Mouse (Mus musculus) liver, embryonic 16.5 days (tissue): ENCODE measurements around the gene Hipk2. TPM values are rescaled to one million over a fixed set of nuclear protein-coding genes. Genes with fewer than 3 reads are reported as not detected.

Experiments used
- ATAC-seq: fragments of 200-750 bp; cut with Nextera tagmentation; 2 replicates; pipeline ENCODE4 v1.8.0; 2017; ENCODE audit warnings: low read depth, mild to moderate bottlenecking, moderate number of reproducible peaks, moderate library complexity
- H3K27ac ChIP-seq: fragments of 300-500 bp; sonication (generic); 2 replicates; pipeline ENCODE4 v1.5.1; 2014; ENCODE audit warnings: mild to moderate bottlenecking, low read length
- H3K27me3 ChIP-seq: fragments of 300-500 bp; sonication (generic); 2 replicates; pipeline ENCODE4 v1.6.1; 2014; ENCODE audit warnings: low read depth, low read length, mixed read lengths; ENCODE audit not compliant: control insufficient read depth, insufficient read depth
- H3K36me3 ChIP-seq: fragments of 300-500 bp; sonication (generic); 2 replicates; pipeline ENCODE4 v1.6.1; 2014; ENCODE audit warnings: mild to moderate bottlenecking; ENCODE audit not compliant: control insufficient read depth, insufficient read depth
- H3K4me1 ChIP-seq: fragments of 300-500 bp; sonication (generic); 2 replicates; pipeline ENCODE4 v1.6.1; 2014; ENCODE audit warnings: low read depth, low read length, mixed read lengths; ENCODE audit not compliant: control insufficient read depth
- H3K4me2 ChIP-seq: fragments of 300-500 bp; sonication (generic); 2 replicates; pipeline ENCODE4 v1.6.1; 2014; ENCODE audit warnings: low read depth, low read length, mixed read lengths
- H3K4me3 ChIP-seq: fragments of 300-500 bp; sonication (generic); 2 replicates; pipeline ENCODE4 v1.5.1; 2014; ENCODE audit warnings: low read depth, mild to moderate bottlenecking, low read length
- H3K9ac ChIP-seq: fragments of 300-500 bp; sonication (generic); 2 replicates; pipeline ENCODE4 v1.6.1; 2014; ENCODE audit warnings: low read depth, low read length
- H3K9me3 ChIP-seq: fragments of 300-500 bp; sonication (generic); replicated peaks from 2 replicates; pipeline ENCODE4 v1.6.1; 2016; ENCODE audit warnings: low read length; ENCODE audit not compliant: control insufficient read depth
- WGBS: fragments of 180-500 bp; shearing (Covaris S2); extraction: QIAGEN DNeasy Blood & Tissue Kit; methylation state at CpG from one replicate; pipeline ENCODE4 v1.1.7; 2014; ENCODE audit not compliant: insufficient replicate concordance; 5-methylcytosine and 5-hydroxymethylcytosine counted together
- polyA plus RNA-seq: library from polyadenylated mRNA; unstranded; fragments of >200 nt; fragmentation: Nextera tagmentation; extraction: Ambion mirVana; gene quantifications from 2 replicates; pipeline ENCODE4 v1.2.1, GENCODE M21; 2015

The Hipk2 gene
- polyA plus RNA-seq, 1 experiment from 2014 or later: 19.8 TPM

DNA sequence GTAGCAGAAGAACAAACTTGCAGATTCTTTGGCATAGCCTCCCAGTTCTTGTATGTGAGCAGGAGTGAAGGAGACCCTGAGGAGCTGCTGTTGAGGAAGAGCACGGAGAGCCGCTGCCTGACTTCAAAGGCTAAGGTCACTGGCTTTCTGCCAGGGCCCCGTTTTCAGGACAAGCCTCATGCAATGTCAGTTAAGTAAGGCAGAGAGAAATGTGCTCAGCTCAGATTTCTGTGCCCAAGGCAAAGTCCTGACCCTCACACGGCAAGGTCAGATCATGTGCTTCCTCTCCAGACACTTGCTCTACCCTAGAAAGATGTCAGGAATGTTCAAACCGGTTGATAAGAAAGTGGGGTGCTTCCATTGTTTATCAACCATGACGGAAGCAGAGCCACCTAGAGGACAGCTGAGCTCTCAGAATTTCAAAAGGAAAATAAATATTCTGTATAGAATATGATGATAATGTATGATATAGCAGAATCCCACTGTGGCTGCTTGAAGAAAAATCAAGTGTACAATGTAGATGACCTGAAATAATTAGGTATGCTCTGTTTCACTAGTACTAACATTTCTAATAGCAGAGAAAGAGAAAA lies 173.1 kb downstream of the Hipk2 start:
- no peak overlapping the region for H3K9ac ChIP-seq
- peaks cover 72% of the 10 kb centered on the region for H3K36me3 ChIP-seq
- no peaks in the 10 kb centered on the region for H3K27me3 ChIP-seq
- H3K9me3 ChIP-seq: no peaks in the 10 kb centered on the region
- no peak overlapping the region for H3K27ac ChIP-seq
- no peaks in the 10 kb centered on the region for H3K4me1 ChIP-seq
- WGBS: 62% methylated on average over 6 of the region's 6 CpGs
- H3K4me3 ChIP-seq: no peak overlapping the region
- ATAC-seq: no peak
- H3K4me2 ChIP-seq: no peak overlapping the region

DNA sequence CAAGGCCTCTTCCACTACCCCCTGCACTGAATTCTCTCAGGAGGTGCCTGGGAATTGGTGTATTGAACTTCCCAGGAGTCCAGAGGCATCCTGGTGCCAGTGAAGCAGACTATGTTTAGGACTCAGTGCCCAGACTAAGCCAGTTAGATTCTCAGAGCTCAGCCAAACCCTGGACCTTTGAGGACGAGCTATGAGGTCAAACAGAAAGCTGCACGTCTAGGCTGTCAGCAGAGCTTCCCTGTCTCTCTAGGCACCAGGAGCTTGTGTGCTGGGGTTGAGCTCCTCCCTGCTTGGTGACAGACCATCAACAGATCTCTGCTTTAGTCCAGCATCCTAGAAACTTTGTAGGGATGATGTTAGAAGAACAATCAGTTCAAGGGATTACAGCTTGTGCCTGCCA lies 174.5 kb downstream of the Hipk2 start:
- no peak overlapping the region for H3K4me2 ChIP-seq

DNA sequence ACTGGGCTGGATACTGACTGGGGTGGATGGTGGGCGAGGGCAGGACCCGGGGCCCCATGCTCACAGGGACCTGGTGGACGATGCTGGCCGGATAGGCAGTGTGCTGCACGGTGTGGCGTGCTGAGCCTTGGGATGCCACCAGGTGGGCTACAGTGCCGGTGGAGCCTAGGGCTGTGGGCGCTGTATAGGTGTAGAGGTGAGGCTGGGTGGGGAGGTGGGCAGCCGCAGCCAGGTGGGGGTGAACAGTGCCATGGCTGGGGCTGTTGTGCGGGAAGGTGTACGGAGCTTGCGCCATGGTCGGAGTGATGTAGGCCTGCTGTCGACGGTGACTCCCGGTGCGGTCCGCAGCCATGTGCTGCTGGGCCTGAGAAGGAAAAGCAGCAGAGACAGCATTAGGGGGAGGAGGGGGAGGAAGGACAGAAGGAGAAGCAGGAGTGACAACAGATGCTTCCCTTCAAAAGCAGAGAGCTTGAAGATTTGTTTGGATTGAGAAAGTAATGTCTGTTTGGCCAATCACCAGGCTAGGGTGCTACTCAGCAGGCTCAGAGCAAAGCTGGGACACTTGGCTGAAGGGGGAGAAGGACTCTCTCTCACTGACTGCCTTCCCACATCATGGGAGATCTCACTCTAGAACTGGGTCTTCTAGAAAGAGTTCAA lies 177.6 kb downstream of the Hipk2 start:
- WGBS: 96% methylated on average over 18 of the region's 18 CpGs
- no peak for ATAC-seq
- no peak overlapping the region for H3K27ac ChIP-seq

More for the DNA sequence above, 174.5 kb downstream of the Hipk2 start:
- 67% methylated on average over 2 of the region's 2 CpGs for WGBS
- Histone ChIP-seq H3K4me1 (no peaks in the 10 kb centered on the region), H3K9ac (no peak overlapping the region), H3K27me3 (no peaks in the 10 kb centered on the region), H3K9me3 (no peaks in the 10 kb centered on the region), H3K27ac (no peak overlapping the region), H3K36me3 (peaks cover 72% of the 10 kb centered on the region), H3K4me3 (no peak overlapping the region)
- ATAC-seq: no peak

DNA sequence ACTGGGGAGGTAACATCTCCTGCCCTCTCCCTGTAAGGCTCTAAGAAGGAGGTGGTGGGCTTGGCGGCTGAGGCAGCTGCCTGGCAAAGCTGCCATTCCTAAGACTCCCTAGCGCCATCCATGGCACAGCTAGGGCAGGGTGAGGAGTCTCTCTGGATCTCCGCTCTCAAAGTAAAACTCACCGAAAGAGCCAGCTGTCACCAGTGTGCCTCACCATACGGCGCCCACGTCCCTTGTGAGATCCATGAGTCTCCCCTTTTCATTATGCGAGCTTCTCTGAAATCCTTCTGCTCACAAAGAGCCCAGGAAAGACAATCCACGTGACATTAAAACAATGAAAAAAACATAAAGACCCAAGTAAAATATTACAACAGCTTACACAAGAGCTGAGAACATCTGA lies 179.4 kb downstream of the Hipk2 start:
- Histone ChIP-seq H3K4me3 (no peak overlapping the region), H3K4me2 (no peak overlapping the region), H3K27ac (no peak overlapping the region), H3K9me3 (no peaks in the 10 kb centered on the region), H3K27me3 (no peaks in the 10 kb centered on the region), H3K9ac (no peak overlapping the region), H3K36me3 (peaks cover 69% of the 10 kb centered on the region), H3K4me1 (no peaks in the 10 kb centered on the region)
- WGBS: 93% methylated on average over 9 of the region's 9 CpGs
- ATAC-seq: no peak

More for the DNA sequence above, 177.6 kb downstream of the Hipk2 start:
- Histone ChIP-seq H3K4me2 (no peak overlapping the region), H3K27me3 (no peaks in the 10 kb centered on the region), H3K4me1 (no peaks in the 10 kb centered on the region), H3K9me3 (no peaks in the 10 kb centered on the region), H3K36me3 (peaks cover 85% of the 10 kb centered on the region), H3K9ac (no peak overlapping the region), H3K4me3 (no peak overlapping the region)

DNA sequence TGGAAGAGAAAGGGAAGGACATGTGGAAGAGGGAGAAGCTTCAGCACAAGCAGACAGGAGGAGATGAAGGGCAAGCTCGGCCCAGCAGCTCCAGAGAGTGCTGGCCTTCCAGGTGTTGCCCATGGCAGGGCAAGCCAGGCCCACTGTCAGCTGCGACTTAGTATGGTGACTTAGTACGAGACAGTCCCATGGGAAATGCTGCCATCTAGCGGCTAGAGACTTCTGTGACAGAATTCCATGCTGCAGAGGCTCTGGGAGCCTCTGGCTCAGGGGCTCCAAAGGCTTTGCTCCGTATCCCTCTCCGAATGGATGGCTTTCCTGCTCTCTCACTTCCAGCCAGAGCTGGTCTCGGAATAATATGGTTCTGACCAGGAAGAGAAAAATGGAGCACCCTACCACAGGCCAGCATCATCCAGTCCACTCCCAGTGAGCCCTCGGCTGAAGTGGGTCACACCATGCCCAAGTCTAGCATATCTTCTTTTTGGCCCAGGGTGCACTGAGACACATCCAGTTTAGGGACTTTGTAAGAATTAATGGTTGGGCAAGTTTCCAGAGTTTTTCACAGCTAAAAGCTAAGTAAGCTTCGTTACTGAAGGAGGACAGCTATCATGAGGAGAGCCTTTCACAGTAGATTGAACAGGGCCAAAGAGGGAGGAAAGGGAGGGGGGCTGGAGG lies 180.4 kb downstream of the Hipk2 start:
- Histone ChIP-seq H3K4me3 (no peak overlapping the region), H3K4me2 (no peak overlapping the region), H3K36me3 (peaks cover 62% of the 10 kb centered on the region), H3K9me3 (no peaks in the 10 kb centered on the region), H3K27ac (no peak overlapping the region), H3K9ac (no peak overlapping the region), H3K27me3 (no peaks in the 10 kb centered on the region), H3K4me1 (no peaks in the 10 kb centered on the region)
- whole genome bisulfite sequencing: 32% methylated on average over 9 of the region's 9 CpGs
- peak; percentile 67 for ATAC-seq

GRCm38 (mm10) chr6:38692556-38692955 lies 183.4 kb downstream of the Hipk2 start:
- Histone ChIP-seq H3K4me2 (no peak overlapping the region), H3K9ac (no peak overlapping the region), H3K9me3 (no peaks in the 10 kb centered on the region), H3K27ac (no peak overlapping the region), H3K27me3 (no peaks in the 10 kb centered on the region), H3K4me3 (no peak overlapping the region), H3K4me1 (no peaks in the 10 kb centered on the region), H3K36me3 (peaks cover 38% of the 10 kb centered on the region)
- WGBS: 86% methylated on average over 6 of the region's 6 CpGs
- no peak for ATAC-seq

GRCm38 (mm10) chr6:38691052-38691451 lies 184.9 kb downstream of the Hipk2 start:
- Histone ChIP-seq H3K36me3 (peaks cover 29% of the 10 kb centered on the region), H3K4me3 (no peak overlapping the region), H3K9ac (no peak overlapping the region), H3K4me1 (no peaks in the 10 kb centered on the region), H3K27ac (no peak overlapping the region), H3K27me3 (no peaks in the 10 kb centered on the region), H3K9me3 (no peaks in the 10 kb centered on the region), H3K4me2 (no peak overlapping the region)
- no peak for ATAC-seq
- WGBS: 86% methylated on average over 5 of the region's 5 CpGs

GRCm38 (mm10) chr6:38690615-38691014 lies 185.3 kb downstream of the Hipk2 start:
- H3K4me3 ChIP-seq: no peak overlapping the region
- no peaks in the 10 kb centered on the region for H3K9me3 ChIP-seq
- H3K4me1 ChIP-seq: no peaks in the 10 kb centered on the region
- H3K36me3 ChIP-seq: peaks cover 26% of the 10 kb centered on the region
- ATAC-seq: no peak
- no peak overlapping the region for H3K9ac ChIP-seq
- H3K27me3 ChIP-seq: no peaks in the 10 kb centered on the region
- H3K27ac ChIP-seq: no peak overlapping the region
- H3K4me2 ChIP-seq: no peak overlapping the region
- 77% methylated on average over 4 of the region's 4 CpGs for WGBS

DNA sequence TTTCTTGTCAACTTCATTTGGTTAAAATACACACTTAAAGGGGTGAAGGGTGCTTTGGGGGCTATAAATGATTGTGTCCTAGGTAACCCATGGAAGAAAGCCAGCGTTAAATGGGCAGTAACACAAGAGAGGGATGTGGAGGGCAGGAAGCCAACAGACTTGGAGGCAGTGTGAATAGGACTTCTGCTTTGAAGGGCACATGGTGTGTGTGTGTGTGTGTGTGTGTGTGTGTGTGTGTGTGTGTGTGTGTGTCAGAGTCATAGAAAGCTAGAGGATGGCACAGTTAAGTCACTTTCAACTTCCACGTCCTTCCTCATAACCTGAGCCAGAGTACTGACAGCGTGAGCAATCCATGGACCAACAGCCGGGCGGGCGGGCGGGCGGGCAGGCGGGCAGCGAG lies 187.1 kb downstream of the Hipk2 start:
- no peak for ATAC-seq
- H3K9ac ChIP-seq: no peak overlapping the region
- H3K27me3 ChIP-seq: no peaks in the 10 kb centered on the region
- no peak overlapping the region for H3K4me2 ChIP-seq
- no peaks in the 10 kb centered on the region for H3K4me1 ChIP-seq
- peaks cover 12% of the 10 kb centered on the region for H3K36me3 ChIP-seq
- H3K4me3 ChIP-seq: no peak overlapping the region
- 79% methylated on average over 10 of the region's 10 CpGs for WGBS
- H3K27ac ChIP-seq: no peak overlapping the region
- H3K9me3 ChIP-seq: no peaks in the 10 kb centered on the region
